Mouse (Mus musculus) gastrocnemius, postnatal 4 days (tissue): ENCODE measurements at regions not wholly inside any gene's neighbourhood (a gene's known extent, or its start where the extent isn't known, plus 50 kb on each side); places are given as distances from the start of the nearest gene placed in this dataset.

Source experiments
- DNase-seq, 2 experiments: peaks; one replicate each; pipeline ENCODE4 v3.0.0; 2021 to 2022; ENCODE audit warnings: low spot score in 2 of 2, mixed read lengths in 2 of 2

GRCm38 (mm10) chr7:66593619-66594018 is 95.8 kb downstream of the Asb7 start:
- no peak for DNase-seq

GRCm38 (mm10) chr7:66591594-66592290 is 97.7 kb downstream of the Asb7 start:
- no peak for DNase-seq

GRCm38 (mm10) chr7:66586511-66586910 is 102.9 kb downstream of the Asb7 start:
- DNase-seq: no peak

GRCm38 (mm10) chr7:66580687-66581151 is 108.7 kb downstream of the Asb7 start:
- DNase-seq: no peak

GRCm38 (mm10) chr7:66576261-66576660 is 113.1 kb downstream of the Asb7 start:
- no peak for DNase-seq

DNA sequence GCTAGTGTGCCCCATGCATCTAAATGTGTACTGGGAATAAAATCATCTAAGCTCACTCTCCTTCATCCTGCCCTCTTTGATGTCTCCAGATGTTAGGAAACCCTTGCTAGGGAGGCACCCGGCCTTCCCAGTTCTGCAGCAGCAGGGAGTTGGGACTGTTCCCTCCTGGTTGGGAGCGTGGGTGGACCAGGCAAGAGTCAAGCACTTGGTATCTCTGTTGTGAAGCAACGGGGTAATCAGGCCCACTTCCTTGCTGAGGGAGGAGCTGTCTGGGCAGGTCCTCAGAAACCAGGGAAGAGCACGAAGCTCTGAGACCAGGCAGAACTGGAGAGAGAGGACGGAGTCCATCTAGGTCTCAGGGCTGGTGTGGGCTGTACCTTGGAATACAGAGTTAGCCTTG is 117.9 kb downstream of the Asb7 start:
- DNase-seq: no peak

- DNase-seq: no peak
Observed at GRCm38 (mm10) chr7:66547694-66548093, 120.4 kb upstream of the Aldh1a3 start.

GRCm38 (mm10) chr7:66545184-66545583 is 117.9 kb upstream of the Aldh1a3 start:
- DNase-seq: no peak

GRCm38 (mm10) chr7:66544352-66545053 is 117.2 kb upstream of the Aldh1a3 start:
- DNase-seq: no peak

- DNase-seq: no peak
Observed at GRCm38 (mm10) chr7:66532596-66532995, 105.3 kb upstream of the Aldh1a3 start.

- no peak for DNase-seq
Observed at GRCm38 (mm10) chr7:66532048-66532447, 104.7 kb upstream of the Aldh1a3 start.

DNA sequence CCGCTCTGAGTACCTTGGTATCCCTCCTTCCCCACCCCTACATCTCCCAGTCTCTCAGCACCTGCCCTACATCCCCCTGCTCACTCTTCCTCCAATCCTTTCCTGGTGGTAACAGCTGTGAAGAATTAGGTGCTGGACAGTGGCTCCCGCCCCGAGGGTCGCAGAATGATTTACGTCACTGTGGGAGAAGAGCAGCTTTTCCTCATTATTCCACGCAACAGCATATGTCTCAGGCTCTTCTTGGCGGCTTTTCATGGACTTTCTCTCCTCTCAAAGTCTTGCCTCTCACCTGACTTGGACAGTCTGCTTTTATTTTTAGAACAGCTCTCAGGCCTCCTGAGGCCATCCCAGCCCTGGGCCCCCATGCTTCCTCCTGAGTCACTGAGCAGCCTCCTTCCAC is 103.8 kb upstream of the Aldh1a3 start:
- no peak for DNase-seq

GRCm38 (mm10) chr7:66528881-66529280 is 101.6 kb upstream of the Aldh1a3 start:
- DNase-seq: peak; percentile 46 to 70

DNA sequence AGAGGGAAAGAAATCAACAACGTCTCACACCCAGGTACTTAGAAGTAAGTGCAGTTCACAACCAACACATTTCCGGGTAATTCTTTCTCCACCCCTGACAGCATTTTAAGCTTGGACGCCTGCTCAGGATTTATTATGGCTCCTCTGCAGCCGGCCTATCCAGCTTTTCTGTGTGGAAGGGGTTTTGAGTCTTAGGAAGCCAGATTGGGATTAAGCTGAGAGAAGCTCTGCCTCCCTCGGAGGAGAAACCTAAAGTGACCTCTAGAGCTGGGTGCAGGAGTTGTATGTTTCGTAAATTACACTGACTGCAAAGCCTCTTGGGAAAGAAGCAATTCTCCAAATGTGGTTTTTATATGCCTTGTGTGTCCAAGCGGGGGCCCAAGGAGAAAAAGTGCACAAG is 96.6 kb upstream of the Aldh1a3 start:
- no peak for DNase-seq

DNA sequence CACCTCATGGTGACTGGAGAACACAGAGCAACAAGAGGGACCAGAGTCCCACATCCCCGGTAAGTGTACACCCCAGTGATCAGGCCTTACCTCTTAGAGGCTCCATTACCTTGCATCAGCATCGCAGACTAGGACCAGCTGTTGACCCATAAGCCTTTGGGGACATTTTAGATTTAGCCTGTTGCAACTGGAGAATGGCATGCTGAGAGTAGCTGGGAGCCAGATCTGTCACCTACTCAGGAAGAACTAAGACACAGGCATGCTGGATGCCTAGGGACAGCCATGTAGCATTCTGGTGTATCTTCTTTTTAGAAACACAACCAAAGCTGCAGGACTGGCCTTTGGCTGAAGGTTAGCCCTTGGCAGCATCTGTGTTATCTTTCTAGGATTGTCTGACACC is 94.2 kb upstream of the Aldh1a3 start:
- no peak for DNase-seq

- no peak for DNase-seq
Observed at GRCm38 (mm10) chr7:66516143-66516542, 88.8 kb upstream of the Aldh1a3 start.

DNA sequence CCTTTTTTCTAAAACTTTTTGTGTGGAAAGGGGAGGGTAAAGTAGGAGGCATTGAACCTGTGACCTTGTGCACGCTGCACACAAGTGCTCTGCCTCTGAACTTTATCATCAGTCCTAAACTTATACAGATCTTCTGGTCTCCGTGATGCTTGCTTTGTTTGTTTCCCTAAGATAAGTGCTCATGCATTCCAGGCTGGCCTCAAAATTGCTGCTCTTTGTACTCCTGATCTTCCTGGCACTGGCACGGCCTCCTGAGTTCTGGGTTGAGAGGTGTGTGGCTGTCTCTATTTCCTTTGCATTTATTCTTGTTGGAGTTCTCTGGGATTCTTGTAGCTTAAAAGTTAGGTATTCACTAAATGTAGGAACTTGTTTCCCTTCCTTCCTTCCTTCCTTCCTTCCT is 86.1 kb upstream of the Aldh1a3 start:
- no peak for DNase-seq

- DNase-seq: no peak
Observed at GRCm38 (mm10) chr7:66505734-66506133, 78.4 kb upstream of the Aldh1a3 start.

DNA sequence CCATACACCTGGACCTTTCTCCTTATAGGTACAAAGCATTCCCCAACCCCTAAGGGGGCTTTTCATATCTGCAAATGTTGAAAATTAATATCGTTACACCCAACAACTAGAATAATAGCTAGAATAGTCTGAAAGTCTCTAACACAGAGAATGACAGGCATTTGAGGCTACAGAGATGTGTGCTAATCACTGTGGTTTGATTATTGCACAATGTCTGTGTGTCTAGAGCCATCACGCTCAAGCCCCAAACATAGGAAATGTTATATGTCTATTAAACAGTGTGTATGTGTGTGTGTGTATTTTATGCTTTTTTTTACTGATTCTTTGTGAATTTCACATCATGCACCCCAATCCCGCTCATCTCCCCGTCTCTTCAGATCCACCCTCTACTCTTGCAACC is 77.2 kb upstream of the Aldh1a3 start:
- DNase-seq: no peak

DNA sequence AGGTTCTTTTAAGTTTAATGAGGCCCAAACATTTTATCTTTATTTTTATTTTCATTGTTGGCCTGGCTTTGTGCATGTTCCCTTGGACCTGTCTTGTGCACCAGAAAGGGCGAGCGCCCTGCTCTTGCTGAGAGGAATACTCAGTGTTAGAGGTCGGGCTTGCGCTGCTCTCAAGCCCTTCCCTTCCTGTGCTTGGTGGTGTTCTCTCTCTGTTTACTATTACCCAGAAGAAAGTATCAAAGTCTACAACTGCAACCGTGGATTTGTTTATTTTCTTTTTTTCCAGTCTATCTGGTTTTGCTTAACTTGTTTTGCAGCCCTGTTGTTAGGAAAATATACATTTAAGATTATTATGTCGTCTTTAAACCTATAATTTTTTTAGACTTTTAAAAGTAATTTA is 74.1 kb upstream of the Aldh1a3 start:
- no peak for DNase-seq

DNA sequence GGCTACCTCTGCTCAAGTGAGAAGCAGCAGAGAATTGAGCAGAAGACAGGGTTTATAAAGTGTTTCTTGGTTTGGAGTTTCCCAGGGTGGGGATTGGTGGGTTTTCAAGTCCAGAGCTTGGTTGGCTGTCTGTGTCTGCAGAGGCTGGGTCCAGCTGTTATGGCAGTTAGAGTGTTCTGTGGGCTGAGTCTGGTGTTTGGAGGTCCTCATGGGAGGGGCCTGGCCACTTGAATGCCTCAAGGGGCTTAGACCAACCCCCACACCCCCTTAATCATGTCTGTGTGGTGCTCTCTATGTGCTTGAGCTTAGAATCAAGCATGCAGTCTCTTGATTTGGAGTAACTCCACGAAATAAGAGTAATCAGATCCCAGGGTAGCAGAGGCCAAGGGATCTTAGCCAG is 70.2 kb upstream of the Aldh1a3 start:
- DNase-seq: no peak

GRCm38 (mm10) chr7:66493216-66493885 is 66.0 kb upstream of the Aldh1a3 start:
- DNase-seq: no peak
